Mouse (Mus musculus): Measurements from ENCODE around the gene Morc4. TPM values are rescaled to one million over a fixed set of nuclear protein-coding genes. Genes with fewer than 3 reads are reported as not detected.

Morc4 gene
- not detected in 2 replicates for total RNA-seq (2012; rRNA removed)
- not detected in 2 replicates for total RNA-seq (2014; rRNA removed)
- polyA plus RNA-seq (2012; ENCODE audit: insufficient read length, low read depth): not detected in 2 replicates

- TF ChIP-seq JUND (conservative IDR thresholded peaks at IDR 0.05; ENCODE audit: low read depth, low read length): no peak
- TF ChIP-seq NRF1 (IDR thresholded peaks at IDR 0.05; ENCODE audit: low read depth, low read length): no peak
- no peak for TF ChIP-seq MXI1 (IDR thresholded peaks at IDR 0.05; ENCODE audit: low read depth, low read length)
- TF ChIP-seq CTCF (conservative IDR thresholded peaks at IDR 0.05 in 1 of 2, IDR thresholded peaks at IDR 0.05 in 1 of 2; ENCODE audit: low read depth in 2 of 2, low read length in 2 of 2): no peak
- TF ChIP-seq ZKSCAN1 (IDR thresholded peaks at IDR 0.05; ENCODE audit: borderline replicate concordance, low read depth, low read length): no peak
- no peak for TF ChIP-seq RCOR1 (conservative IDR thresholded peaks at IDR 0.05; ENCODE audit: low read depth, low read length)
- TF ChIP-seq USF2 (conservative IDR thresholded peaks at IDR 0.05; ENCODE audit: low read depth, low read length): no peak
- no peak for TF ChIP-seq MAFK (IDR thresholded peaks at IDR 0.05; ENCODE audit: insufficient replicate concordance, low read length)
- TF ChIP-seq CHD1 (IDR thresholded peaks at IDR 0.05; ENCODE audit: low read depth, low read length): no peak
- no peak for TF ChIP-seq RAD21 (IDR thresholded peaks at IDR 0.05; ENCODE audit: low read depth, low read length)
- TF ChIP-seq ZC3H11A (IDR thresholded peaks at IDR 0.05; ENCODE audit: low read depth, low read length): no peak
- TF ChIP-seq JUN (IDR thresholded peaks at IDR 0.05; ENCODE audit: insufficient read depth, low read depth, low read length): no peak
- TF ChIP-seq PAX5 (IDR thresholded peaks at IDR 0.05; ENCODE audit: low read length): no peak
- no peak for TF ChIP-seq TCF12 (IDR thresholded peaks at IDR 0.05; ENCODE audit: low read depth, low read length)
- TF ChIP-seq MYC (IDR thresholded peaks at IDR 0.05; ENCODE audit: low read depth, low read length): no peak
- no peak for TF ChIP-seq ZNF384 (IDR thresholded peaks at IDR 0.05; ENCODE audit: low read depth, low read length)
- TF ChIP-seq BHLHE40 (IDR thresholded peaks at IDR 0.05; ENCODE audit: low read depth, low read length): no peak
- no peak for TF ChIP-seq USF1 (IDR thresholded peaks at IDR 0.05; ENCODE audit: low read depth, low read length)
- no peak for TF ChIP-seq UBTF (IDR thresholded peaks at IDR 0.05; ENCODE audit: low read depth, low read length)
- TF ChIP-seq GABPA (IDR thresholded peaks at IDR 0.05; ENCODE audit: insufficient replicate concordance, low read depth, low read length): no peak
- Histone ChIP-seq H3K4me3 (replicated peaks in 1 of 3; ENCODE audit: low read depth in 2 of 3, low read length in 2 of 3, poor library complexity in 1 of 3) (no peak within 1 kb of the TSS), H3K79me2 (replicated peaks; ENCODE audit: control insufficient read depth, extremely low read depth, insufficient read depth, poor library complexity, severe bottlenecking) (no peaks in the 10 kb centered on the region), H3K4me2 (ENCODE audit: insufficient read depth, low read depth, poor library complexity, severe bottlenecking) (no peak within 1 kb of the TSS), H3K27ac (ENCODE audit: insufficient read depth, low read depth) (no peak within 1 kb of the TSS), H3K9me3 (replicated peaks; ENCODE audit: low read length) (no peaks in the 10 kb centered on the region), H3K36me3 (replicated peaks in 1 of 2; ENCODE audit: control insufficient read depth in 1 of 2, insufficient read depth in 1 of 2, low read length in 1 of 2) (no peaks in the 10 kb centered on the region), H3K9ac (ENCODE audit: insufficient read depth, low read depth) (no peak within 1 kb of the TSS), H3K4me1 (ENCODE audit: control insufficient read depth in 1 of 2, insufficient read depth in 2 of 2) (no peaks in the 10 kb centered on the region), H3K27me3 (replicated peaks) (no peaks in the 10 kb centered on the region)
- in situ Hi-C loops (cut with MboI; ENCODE audit: low pct_ligation_motif_present, low pct_unique_long_range_greater_than_20kb, low sequenced_read_pairs): no loop called here
- dilution Hi-C loops (cut with MboI; ENCODE audit: extremely low pct_ligation_motif_present, extremely low pct_unique_long_range_greater_than_20kb, low sequenced_read_pairs): no loop called here
- no peak for DNase-seq (ENCODE audit: extremely low read depth)
These were observed at the start of gene Morc4 for GRCm38 (mm10) chrX:139870938-139871791. TSS of gene Morc4 (minus strand) at chrX:139871677.
